Comparison of ENCODE assay signal across 13 mouse cellular contexts in the genomic region with DNA sequence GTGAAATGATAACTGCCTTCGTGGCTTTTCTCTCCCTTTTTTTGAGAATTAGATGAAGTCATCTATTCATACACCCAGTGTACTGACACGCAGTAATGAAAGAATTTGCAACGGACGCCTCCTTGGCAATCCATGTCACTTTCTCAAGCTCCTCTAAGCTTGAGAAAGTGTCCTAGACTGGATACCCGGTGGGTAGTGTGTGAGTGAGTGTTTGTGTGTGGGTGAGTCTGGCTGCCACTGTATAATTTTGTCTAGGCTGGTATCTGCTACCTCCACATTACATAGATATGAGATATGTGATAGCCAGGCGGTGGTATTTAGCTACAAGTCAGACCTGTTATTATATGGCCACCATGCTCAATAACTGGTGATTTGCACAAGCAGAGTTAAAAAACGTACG.
"Had no signal": no experiment of that assay in that cellular context is flagged by ENCODE, and none has a peak within 500 bp of the region (broad histone marks: within the 10 kb centered on the region; RNA-seq: fewer than 3 reads in every experiment).

No protein-coding gene starts in this region.

- H3K4me2 ChIP-seq: limb, embryonic 15.5 days; liver, embryonic 12.5 days; midbrain, embryonic 11.5 days had no signal

- DNase-seq: kidney, postnatal 25 days; lung, embryonic 14.5 days; lung, postnatal 10 days; thymus, postnatal 4 days had no signal

- ATAC-seq: liver, embryonic 12.5 days; midbrain, embryonic 15.5 days had no signal

- H3K27me3 ChIP-seq: limb, embryonic 15.5 days had no signal

- H3K9ac ChIP-seq: limb, embryonic 15.5 days; liver, embryonic 12.5 days; lung, embryonic 14.5 days; midbrain, embryonic 15.5 days; neural tube, embryonic 12.5 days had no signal

- H3K4me3 ChIP-seq: left cerebral cortex, adult 2 months; limb, embryonic 15.5 days; liver, embryonic 12.5 days; megakaryocyte, embryonic 14.5 days; midbrain, embryonic 15.5 days; neural tube, embryonic 12.5 days had no signal

- H3K27ac ChIP-seq: limb, embryonic 15.5 days; liver, embryonic 12.5 days; macrophage; midbrain, embryonic 15.5 days; neural tube, embryonic 12.5 days; stomach, postnatal 0 days had no signal

- H3K9me3 ChIP-seq: limb, embryonic 15.5 days; liver, embryonic 12.5 days; midbrain, embryonic 15.5 days; neural tube, embryonic 12.5 days had no signal

- H3K36me3 ChIP-seq: limb, embryonic 15.5 days; liver, embryonic 12.5 days; midbrain, embryonic 15.5 days; neural tube, embryonic 12.5 days had no signal
